Comparison of ENCODE assay signal across 1 mouse cellular context in the genomic region with DNA sequence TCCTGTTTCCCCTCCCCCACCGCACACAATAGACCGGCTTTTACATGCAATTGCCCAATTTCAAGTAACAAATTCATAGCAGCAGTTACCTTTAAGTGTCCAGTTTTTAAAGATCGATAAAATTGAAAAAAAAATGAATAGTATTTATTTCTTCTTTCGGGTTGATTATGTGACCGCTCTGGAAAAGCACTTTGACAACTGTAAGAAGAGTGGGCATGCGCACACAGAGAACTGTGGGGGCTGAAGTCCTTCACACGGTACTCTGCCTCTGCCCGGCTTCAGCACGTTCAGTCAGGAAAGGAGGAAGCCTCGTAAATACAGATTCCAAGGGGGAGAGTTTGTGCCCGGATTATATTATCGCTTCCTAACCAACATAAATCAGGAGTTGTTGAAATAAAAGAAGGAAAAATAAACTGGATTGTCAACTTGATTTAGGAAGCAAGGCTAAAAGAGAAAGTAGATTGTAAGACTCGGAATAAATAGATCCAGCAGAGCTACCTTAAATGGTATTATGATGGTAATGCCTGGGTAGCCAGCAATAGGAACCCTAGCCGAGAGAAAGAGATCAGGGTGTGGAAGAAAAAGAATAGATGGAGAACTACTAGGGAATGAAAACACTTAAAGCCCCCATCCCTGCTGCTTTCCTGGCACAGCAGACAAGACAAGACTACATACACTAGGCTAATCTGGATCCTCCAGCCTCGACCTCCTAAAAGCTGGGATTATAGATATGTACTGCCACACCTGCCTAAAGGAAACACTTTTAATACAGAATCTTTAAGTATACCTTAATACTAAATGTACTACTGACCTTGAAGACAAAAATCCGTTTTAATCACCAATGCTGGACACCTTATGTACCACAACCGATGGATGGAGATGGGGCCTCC.
A peak's percentile ranks its signal among the peaks of the same experiment; 100 is the strongest.
TF ChIP-seq lines count a peak whose summit lies in the region.

No protein-coding gene starts in this region.

TF ChIP-seq in MEL, 35 proteins besides CTCF, POLR2A, EP300 and RAD21 (continued from another document):
- no peak for TF ChIP-seq ELF1 (IDR thresholded peaks at IDR 0.05; ENCODE audit: low read depth, low read length)
- no peak for TF ChIP-seq MEF2A (IDR thresholded peaks at IDR 0.05; ENCODE audit: extremely low read depth, insufficient replicate concordance, low read depth, low read length, poor library complexity, severe bottlenecking)
- no peak for TF ChIP-seq POLR2AphosphoS2 (IDR thresholded peaks at IDR 0.05; ENCODE audit: low read length)
- no peak for TF ChIP-seq MYB (IDR thresholded peaks at IDR 0.05; ENCODE audit: low read depth, low read length)
- TF ChIP-seq POLR2AphosphoS5 (IDR thresholded peaks at IDR 0.05; ENCODE audit: borderline replicate concordance, low read depth, low read length): no peak
- TF ChIP-seq BHLHE40 (IDR thresholded peaks at IDR 0.05; ENCODE audit: borderline replicate concordance, low read depth, low read length): 0 out of 2 replicates have a peak, but pooled peaks have one; percentile 17
- no peak for TF ChIP-seq JUND (IDR thresholded peaks at IDR 0.05; ENCODE audit: low read depth, low read length)
- no peak for TF ChIP-seq ZC3H11A (IDR thresholded peaks at IDR 0.05; ENCODE audit: low read depth, low read length)
- TF ChIP-seq MAZ (IDR thresholded peaks at IDR 0.05; ENCODE audit: low read depth, low read length): no peak
TF ChIP-seq in MEL: peak in this region for 6.
